Mouse (Mus musculus) midbrain, embryonic 12.5 days (tissue): ENCODE results near the gene Tbc1d16. TPM values are rescaled to one million over a fixed set of nuclear protein-coding genes. Genes with fewer than 3 reads are reported as not detected.
A peak's percentile ranks its signal among the peaks of the same experiment; 100 is the strongest.

Experiments
- ATAC-seq: fragments of 200-750 bp; cut with Nextera tagmentation; 2 replicates; pipeline ENCODE4 v1.8.0; 2017; ENCODE audit warnings: low read depth, moderate TSS enrichment, moderate library complexity; ENCODE audit not compliant: low FRiP score
- H3K27ac ChIP-seq: fragments of 300-500 bp; sonication (generic); replicated peaks from 2 replicates; pipeline ENCODE4 v1.5.1; 2016; ENCODE audit warnings: mild to moderate bottlenecking
- H3K27me3 ChIP-seq: fragments of 300-500 bp; sonication (generic); 2 replicates; pipeline ENCODE4 v1.6.1; 2016; ENCODE audit warnings: mild to moderate bottlenecking
- H3K36me3 ChIP-seq: fragments of 300-500 bp; sonication (generic); 2 replicates; pipeline ENCODE4 v1.6.1; 2016
- H3K4me1 ChIP-seq: fragments of 300-500 bp; sonication (generic); 2 replicates; pipeline ENCODE4 v1.6.1; 2016
- H3K4me2 ChIP-seq: fragments of 300-500 bp; sonication (generic); replicated peaks from 2 replicates; pipeline ENCODE4 v1.6.1; 2016; ENCODE audit warnings: mild to moderate bottlenecking, moderate library complexity
- H3K4me3 ChIP-seq: fragments of 300-500 bp; sonication (generic); 2 replicates; pipeline ENCODE4 v1.5.1; 2016; ENCODE audit warnings: mild to moderate bottlenecking
- H3K9ac ChIP-seq: fragments of 300-500 bp; sonication (generic); replicated peaks from 2 replicates; pipeline ENCODE4 v1.6.1; 2016; ENCODE audit warnings: mild to moderate bottlenecking, moderate library complexity
- H3K9me3 ChIP-seq: fragments of 300-500 bp; sonication (generic); 2 replicates; pipeline ENCODE4 v1.6.1; 2016; ENCODE audit warnings: mild to moderate bottlenecking
- WGBS: fragments of 180-500 bp; shearing (Covaris S2); methylation state at CpG from one replicate; pipeline ENCODE4 v1.1.7; 2016; 5-methylcytosine and 5-hydroxymethylcytosine counted together
- polyA plus RNA-seq: library from polyadenylated mRNA; unstranded; fragments of >200 nt; fragmentation: Nextera tagmentation; extraction: Ambion mirVana; gene quantifications from 2 replicates; pipeline ENCODE4 v1.2.1, GENCODE M21; 2016

Tbc1d16 gene
- polyA plus RNA-seq, 1 experiment from 2014 or later = 35.1 TPM

DNA sequence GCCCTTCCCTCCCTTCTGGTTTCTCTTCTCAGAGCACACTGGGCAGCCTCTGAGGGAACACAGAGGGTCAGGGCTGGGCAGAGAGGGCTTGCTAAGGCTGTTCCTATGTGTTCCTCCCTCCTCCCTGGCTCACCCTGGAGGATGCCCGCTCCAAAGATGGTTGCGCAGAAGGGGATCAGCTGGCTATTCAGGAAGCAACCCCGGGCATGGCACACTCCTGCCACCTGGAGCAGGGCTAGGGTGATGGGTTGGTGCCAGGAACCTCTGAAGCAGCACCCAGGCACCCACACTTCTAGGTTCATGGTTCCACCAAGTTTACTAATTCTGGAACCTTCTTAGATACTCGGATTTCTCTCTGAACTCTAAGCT lies 29.1 kb downstream of the Tbc1d16 start:
- H3K36me3 ChIP-seq = peaks cover 22% of the 10 kb centered on the region
- whole genome bisulfite sequencing = 85% methylated on average over 4 of the region's 4 CpGs

DNA sequence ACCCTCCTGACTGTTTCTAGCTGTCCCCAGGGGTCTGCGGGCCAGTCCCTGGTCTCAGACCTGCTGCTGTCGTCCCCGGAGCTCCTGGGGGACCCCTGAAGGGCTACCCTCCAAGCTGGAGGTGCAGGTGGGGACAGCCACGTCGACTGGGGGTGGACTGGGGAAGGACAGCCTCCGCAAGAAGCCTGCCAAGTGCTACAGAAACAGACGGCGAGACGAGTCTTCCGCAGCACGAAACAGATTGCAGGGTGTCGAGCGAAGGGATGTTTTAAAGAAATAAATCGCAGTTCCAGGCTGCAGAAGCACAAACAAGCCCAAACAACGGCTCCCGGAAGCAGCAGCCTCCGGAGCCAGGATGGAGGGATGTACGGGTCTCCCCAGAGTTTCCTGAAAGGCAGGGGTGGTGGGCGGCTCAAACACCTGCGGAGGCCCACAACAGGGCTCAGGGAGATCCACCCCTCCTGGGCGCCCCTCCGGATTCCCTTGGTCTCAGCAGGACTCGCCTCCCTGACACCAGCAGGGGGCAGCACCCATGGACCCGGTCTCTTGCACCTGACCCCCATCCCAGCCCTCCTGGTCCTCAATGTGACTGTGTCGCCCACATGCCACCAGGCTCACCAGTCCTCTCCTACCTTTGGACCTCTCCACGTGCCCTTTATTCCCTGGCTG lies 29.6 kb downstream of the Tbc1d16 start:
- 65% methylated on average over 26 of the region's 26 CpGs for WGBS
- no peaks in the 10 kb centered on the region for H3K9me3 ChIP-seq
- H3K4me1 ChIP-seq = peaks cover 6% of the 10 kb centered on the region; the same call in 1 of the 2 replicates
- ATAC-seq = no peak
- no peak overlapping the region for H3K4me3 ChIP-seq
- no peaks in the 10 kb centered on the region for H3K27me3 ChIP-seq
- no peak overlapping the region for H3K4me2 ChIP-seq
- no peak overlapping the region for H3K27ac ChIP-seq
- H3K36me3 ChIP-seq = peaks cover 22% of the 10 kb centered on the region
- H3K9ac ChIP-seq = no peak overlapping the region

More for the DNA sequence above, 29.1 kb downstream of the Tbc1d16 start:
- H3K4me1 ChIP-seq = peaks cover 6% of the 10 kb centered on the region; the same call in 1 of the 2 replicates
- H3K9ac ChIP-seq = no peak overlapping the region
- H3K27me3 ChIP-seq = no peaks in the 10 kb centered on the region
- H3K9me3 ChIP-seq = no peaks in the 10 kb centered on the region
- no peak overlapping the region for H3K4me3 ChIP-seq
- H3K27ac ChIP-seq = no peak overlapping the region
- no peak overlapping the region for H3K4me2 ChIP-seq
- ATAC-seq = no peak

DNA sequence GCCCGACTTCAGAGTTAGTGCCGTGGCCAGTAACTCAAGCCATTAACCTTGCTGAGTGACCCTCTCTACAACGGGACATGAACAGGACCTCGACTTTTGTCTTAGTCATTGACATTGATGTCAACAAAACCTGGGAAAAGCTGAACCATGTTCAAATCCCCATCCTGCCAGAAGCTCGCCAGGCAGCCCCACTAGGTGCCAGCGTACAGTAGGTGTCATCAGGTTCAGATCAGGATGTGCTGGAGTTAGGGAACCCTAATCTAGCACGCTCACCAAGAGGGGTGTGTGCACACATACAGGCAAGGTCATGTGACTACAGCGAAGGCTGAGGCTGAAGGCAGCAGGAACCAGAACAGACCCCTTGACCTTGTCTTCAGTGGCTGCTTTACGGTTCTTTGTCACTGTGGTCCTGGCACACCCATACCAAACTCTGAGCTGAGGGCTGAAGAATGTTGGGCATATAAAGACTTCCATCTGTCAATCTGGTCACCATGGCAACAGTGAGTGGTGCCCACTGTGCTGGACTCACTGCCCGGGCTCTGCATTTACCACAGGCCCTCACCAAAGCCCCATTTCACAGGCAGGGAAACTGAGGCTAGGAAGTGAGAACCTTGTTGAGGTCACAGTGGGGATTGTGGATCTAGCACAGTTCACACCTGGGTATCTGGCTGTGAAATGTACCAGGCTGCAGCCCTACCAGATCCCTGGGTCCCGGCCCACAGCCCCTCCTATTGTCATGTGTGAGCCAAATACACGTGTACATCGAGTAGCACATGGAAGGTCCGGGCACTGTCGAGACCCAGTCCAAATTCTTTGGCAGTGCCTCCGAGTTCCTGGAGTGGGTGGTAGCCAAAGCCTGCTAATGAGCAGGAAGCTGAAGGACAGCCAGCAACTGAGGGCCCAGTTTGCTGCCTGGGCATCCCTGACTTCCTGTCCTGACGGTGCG lies 30.4 kb downstream of the Tbc1d16 start:
- Histone ChIP-seq H3K4me1 (peaks cover 6% of the 10 kb centered on the region; the same call in 1 of the 2 replicates), H3K4me2 (no peak overlapping the region), H3K9me3 (no peaks in the 10 kb centered on the region), H3K27me3 (no peaks in the 10 kb centered on the region), H3K4me3 (no peak overlapping the region), H3K36me3 (peaks cover 22% of the 10 kb centered on the region), H3K9ac (no peak overlapping the region), H3K27ac (no peak overlapping the region)
- 92% methylated on average over 18 of the region's 18 CpGs for WGBS
- no peak for ATAC-seq

DNA sequence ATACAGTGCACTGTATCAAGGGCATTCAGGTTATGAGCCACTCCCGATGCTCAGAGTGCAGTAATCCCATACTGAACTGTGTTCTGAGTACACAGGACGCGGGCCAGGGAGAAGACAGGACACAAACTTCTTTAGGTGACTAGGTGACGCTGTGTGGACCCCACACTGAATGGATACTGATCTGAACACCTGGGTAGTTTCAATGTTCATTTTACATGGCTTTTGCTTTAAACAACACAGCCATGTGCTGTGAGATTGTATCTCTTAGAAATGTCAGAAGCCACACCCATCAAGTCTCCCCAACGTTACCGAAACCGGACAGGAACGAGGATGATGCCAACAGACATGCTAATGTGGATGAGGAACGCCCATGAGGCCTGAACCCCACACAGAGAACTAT lies 35.7 kb downstream of the Tbc1d16 start:
- ATAC-seq = no peak
- no peak overlapping the region for H3K9ac ChIP-seq
- no peaks in the 10 kb centered on the region for H3K27me3 ChIP-seq
- H3K27ac ChIP-seq = no peak overlapping the region
- H3K36me3 ChIP-seq = no peaks in the 10 kb centered on the region
- no peak overlapping the region for H3K4me2 ChIP-seq
- no peaks in the 10 kb centered on the region for H3K9me3 ChIP-seq
- 91% methylated on average over 9 of the region's 9 CpGs for WGBS
- peaks cover 28% of the 10 kb centered on the region for H3K4me1 ChIP-seq
- H3K4me3 ChIP-seq = no peak overlapping the region

DNA sequence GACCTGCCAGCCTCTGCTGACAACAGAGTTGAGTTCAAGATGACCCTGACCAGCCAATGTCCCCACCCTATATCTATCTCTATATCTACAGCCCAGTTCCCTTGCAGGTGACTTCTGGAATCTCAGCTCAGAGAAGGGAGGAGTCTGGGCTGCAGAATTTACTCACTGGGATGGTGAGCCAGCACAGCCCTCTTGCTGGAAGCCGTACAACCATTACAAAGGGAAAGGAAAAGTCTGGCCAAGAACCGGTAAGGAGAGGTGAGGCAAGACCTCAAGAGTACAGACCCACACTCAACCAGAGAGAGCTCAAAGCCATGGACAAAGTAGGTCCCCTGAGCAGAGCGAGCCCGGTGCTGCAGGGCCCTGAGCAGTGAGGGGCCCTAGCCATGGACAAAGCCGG lies 36.1 kb downstream of the Tbc1d16 start:
- Histone ChIP-seq H3K9me3 (no peaks in the 10 kb centered on the region), H3K4me1 (peaks cover 31% of the 10 kb centered on the region), H3K27ac (no peak overlapping the region), H3K4me2 (no peak overlapping the region), H3K36me3 (no peaks in the 10 kb centered on the region), H3K27me3 (no peaks in the 10 kb centered on the region), H3K9ac (no peak overlapping the region), H3K4me3 (no peak overlapping the region)
- WGBS = 86% methylated on average over 5 of the region's 5 CpGs
- ATAC-seq = no peak

DNA sequence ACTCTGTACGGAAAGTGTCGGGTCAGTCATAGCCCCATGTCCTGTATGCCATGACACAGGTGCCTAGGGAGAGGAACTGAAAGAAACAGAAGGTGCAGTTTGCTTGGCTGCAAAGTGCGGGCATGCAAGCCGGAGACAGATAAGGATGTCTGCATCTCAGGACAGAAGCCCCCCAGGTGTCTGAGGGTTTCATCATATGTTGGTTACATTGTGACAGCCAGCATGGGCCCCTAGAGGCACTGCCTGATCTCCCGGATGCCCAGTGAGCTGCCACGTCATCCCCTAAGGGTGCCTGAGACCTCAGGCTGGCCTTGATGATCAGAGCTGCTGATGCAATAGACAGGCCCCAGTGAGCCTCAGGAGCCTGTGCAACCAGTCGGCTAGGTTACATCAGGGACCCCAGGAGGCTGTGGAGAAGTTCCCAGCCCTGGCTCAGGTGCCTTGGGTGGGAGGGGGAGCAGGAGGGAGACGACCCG lies 36.7 kb downstream of the Tbc1d16 start:
- no peak overlapping the region for H3K4me2 ChIP-seq
- H3K27ac ChIP-seq = no peak overlapping the region; the same call in 1 of the 2 replicates
- H3K36me3 ChIP-seq = no peaks in the 10 kb centered on the region
- H3K9me3 ChIP-seq = no peaks in the 10 kb centered on the region
- ATAC-seq = no peak
- no peak overlapping the region for H3K9ac ChIP-seq
- no peak overlapping the region for H3K4me3 ChIP-seq
- WGBS = 83% methylated on average over 9 of the region's 9 CpGs
- no peaks in the 10 kb centered on the region for H3K27me3 ChIP-seq
- peaks cover 35% of the 10 kb centered on the region for H3K4me1 ChIP-seq

DNA sequence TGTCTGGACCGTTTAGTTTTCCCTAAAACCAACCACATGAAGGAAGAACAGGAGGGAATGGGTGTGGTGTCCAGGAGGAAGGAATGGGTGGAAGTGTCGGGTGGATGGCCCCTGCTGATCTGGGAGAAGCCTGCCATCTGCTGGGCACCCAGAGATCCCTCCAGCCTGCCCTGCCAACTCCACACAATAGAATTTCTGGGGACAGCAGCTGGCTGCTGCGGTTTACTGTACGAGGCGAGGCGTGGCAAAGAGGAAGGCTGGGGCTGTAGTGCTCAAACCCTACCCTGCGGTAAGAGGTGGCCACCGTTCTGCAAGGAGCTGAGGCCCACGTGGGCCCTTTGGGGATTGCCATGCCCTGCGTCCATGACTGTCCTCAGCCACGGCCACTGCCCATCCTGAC lies 37.8 kb downstream of the Tbc1d16 start:
- Histone ChIP-seq H3K4me3 (no peak overlapping the region), H3K27me3 (no peaks in the 10 kb centered on the region), H3K9ac (peak overlapping the region; percentile 39; the same call in 1 of the 2 replicates), H3K9me3 (no peaks in the 10 kb centered on the region), H3K36me3 (no peaks in the 10 kb centered on the region), H3K4me1 (peaks cover 35% of the 10 kb centered on the region), H3K4me2 (no peak overlapping the region), H3K27ac (peak overlapping the region; percentile 66; the same call in 1 of the 2 replicates)
- peak; percentile 68 for ATAC-seq
- 38% methylated on average over 11 of the region's 11 CpGs for WGBS

DNA sequence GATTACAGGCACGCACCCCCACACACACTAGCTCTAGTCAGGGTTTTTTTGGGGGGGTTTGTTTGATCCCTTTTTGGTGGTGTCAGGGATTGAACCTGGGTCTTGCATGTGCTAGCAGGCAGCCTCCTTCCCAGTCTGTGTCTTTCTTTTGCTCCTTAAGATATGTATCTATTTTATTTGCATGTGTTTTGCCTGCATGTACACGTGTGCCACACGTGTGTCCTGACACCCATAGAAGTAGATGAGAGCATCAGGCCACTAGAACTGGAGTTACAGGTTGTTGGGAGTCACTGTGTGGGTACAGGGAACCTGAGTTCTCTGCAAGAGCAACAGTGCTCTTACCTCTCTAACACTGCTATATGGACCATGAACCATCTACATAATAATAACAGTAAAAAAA lies 39.0 kb downstream of the Tbc1d16 start:
- Histone ChIP-seq H3K27ac (no peak overlapping the region), H3K9me3 (no peaks in the 10 kb centered on the region), H3K27me3 (no peaks in the 10 kb centered on the region), H3K4me1 (peaks cover 38% of the 10 kb centered on the region), H3K36me3 (no peaks in the 10 kb centered on the region), H3K4me3 (no peak overlapping the region), H3K9ac (no peak overlapping the region), H3K4me2 (no peak overlapping the region)
- WGBS = 93% methylated on average over 3 of the region's 3 CpGs
- no peak for ATAC-seq

DNA sequence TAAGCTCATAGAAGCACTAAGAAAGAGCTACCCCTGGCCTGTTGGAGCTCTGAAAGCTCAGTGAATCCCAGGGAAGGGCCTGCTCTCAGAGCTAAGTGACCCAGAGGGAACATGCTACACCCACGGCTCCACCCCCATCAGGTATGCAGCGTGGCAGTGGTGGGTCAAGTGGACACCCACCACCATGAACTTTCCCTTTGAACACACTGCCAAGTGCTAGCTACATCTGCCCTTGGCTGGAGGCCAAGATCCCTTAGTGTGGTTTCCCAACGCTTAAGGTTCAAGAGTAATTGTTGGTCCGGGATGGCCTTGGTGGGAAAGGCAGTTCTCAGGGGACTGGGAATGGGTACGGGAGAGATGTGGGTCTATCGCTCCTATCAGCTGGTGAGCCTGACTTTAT lies 39.9 kb downstream of the Tbc1d16 start:
- H3K4me3 ChIP-seq = no peak overlapping the region
- no peak overlapping the region for H3K27ac ChIP-seq
- H3K9me3 ChIP-seq = no peaks in the 10 kb centered on the region
- no peak for ATAC-seq
- H3K36me3 ChIP-seq = no peaks in the 10 kb centered on the region
- no peaks in the 10 kb centered on the region for H3K27me3 ChIP-seq
- no peak overlapping the region for H3K9ac ChIP-seq
- no peak overlapping the region for H3K4me2 ChIP-seq
- H3K4me1 ChIP-seq = peaks cover 47% of the 10 kb centered on the region
- 82% methylated on average over 6 of the region's 6 CpGs for WGBS

DNA sequence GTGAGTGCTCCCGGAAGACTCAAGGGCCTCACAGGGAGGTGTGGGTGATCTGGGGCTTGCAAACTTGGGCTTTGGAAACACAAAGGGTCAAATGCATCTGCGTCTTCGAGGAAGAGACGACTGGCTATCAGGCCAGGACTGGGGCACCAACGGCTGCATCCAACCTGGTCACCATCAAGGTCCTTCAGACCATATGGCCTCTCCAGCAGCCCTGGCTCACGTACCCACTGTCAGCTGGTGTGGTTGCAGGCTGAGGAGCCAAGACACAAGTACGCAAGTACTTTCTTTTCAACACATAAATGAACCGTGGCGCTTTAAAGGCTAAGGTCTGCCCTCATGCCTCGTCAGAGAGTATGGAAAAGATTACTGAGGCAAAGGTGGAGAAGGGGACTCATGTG lies 40.5 kb downstream of the Tbc1d16 start:
- Histone ChIP-seq H3K4me1 (peaks cover 53% of the 10 kb centered on the region), H3K9me3 (no peaks in the 10 kb centered on the region), H3K27ac (no peak overlapping the region), H3K4me2 (no peak overlapping the region), H3K36me3 (no peaks in the 10 kb centered on the region), H3K9ac (no peak overlapping the region), H3K4me3 (no peak overlapping the region), H3K27me3 (no peaks in the 10 kb centered on the region)
- 63% methylated on average over 10 of the region's 10 CpGs for WGBS
- ATAC-seq = no peak

DNA sequence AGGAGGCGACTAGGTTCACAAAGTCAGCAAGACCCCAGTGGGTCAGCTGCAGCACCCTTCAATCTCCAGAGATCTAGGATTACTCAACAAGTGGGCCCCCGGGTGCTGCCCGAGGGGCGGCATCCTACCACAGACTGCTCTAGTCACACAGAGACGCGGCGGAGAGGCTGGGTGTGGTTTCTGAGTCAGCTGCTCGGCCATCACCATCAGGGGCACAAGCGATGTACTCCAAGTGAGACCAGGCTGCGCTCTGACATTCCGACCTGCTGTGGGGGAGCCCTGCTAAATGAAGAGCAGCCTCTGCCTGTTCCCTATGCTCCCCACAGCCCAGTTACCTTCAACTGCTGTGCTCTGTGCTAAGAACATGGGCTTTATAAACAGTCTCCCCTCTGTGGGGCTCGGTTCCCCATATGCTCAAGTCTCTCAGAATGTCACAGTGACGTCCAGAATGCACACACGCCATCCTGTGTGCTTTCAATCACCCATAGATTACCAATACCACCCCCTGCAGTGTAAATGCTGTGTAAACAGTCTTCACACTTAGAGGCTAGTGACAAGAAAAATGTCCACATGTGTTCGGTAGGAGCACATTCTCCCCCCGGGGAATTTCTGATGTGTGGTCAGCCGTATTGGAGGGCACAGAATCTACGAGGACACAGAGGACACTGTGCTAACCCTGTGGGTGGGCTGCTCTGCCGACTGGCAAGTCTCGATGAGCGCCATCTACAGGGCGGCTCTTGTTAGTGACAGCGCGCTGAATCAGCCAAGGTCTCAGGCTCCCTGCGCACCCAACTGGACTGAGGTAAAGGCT lies 41.1 kb downstream of the Tbc1d16 start:
- H3K9me3 ChIP-seq = no peaks in the 10 kb centered on the region
- 0 out of 2 replicates have a peak, but pooled peaks have one; percentile 46 for ATAC-seq
- H3K27me3 ChIP-seq = no peaks in the 10 kb centered on the region
- H3K4me1 ChIP-seq = peaks cover 58% of the 10 kb centered on the region
- H3K4me3 ChIP-seq = no peak overlapping the region
- no peaks in the 10 kb centered on the region for H3K36me3 ChIP-seq
- WGBS = 49% methylated on average over 25 of the region's 25 CpGs
- H3K27ac ChIP-seq = no peak overlapping the region; the same call in 1 of the 2 replicates
- no peak overlapping the region for H3K4me2 ChIP-seq
- no peak overlapping the region for H3K9ac ChIP-seq
